ENCODE assay signal across 12 mouse cellular contexts in the genomic region with DNA sequence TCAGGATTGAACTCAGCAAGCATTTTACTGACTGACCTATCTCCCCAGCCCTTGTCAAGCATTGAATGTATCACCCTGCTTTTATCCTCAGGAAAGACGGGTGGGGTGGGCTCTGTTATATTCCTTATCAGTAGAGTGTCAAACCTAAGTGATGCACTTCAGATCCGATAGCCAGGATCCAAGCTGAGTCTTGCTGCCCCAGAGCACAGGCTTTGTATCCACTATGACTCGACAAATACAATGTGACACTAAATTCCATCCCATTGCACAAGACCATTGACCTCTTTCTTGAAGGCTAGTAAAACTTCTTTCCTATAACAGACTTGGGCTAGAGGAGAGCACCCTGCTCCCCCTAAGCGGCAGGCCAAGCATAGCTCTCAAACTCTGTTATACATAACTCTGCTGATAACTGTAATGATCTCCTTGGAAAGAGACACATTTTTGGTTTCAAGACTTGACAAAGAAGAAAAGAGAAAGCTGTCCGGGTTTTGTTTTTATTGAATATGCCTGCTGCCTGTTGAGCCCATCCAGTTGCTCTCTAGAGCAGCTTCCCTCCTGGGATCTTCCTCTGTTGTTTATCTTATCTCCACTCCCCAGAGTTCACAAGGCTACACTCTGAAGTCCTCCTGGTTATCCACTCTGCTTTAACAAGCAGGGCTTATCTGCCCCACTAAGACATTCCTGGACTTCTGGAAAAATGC.
DNase-seq lines count a peak whose midpoint lies in the region; ATAC-seq and TF ChIP-seq lines count a peak whose summit lies in the region.
"Had no signal": no experiment of that assay in that cellular context is flagged by ENCODE, and none has a peak within 500 bp of the region (broad histone marks: within the 10 kb centered on the region; RNA-seq: fewer than 3 reads in every experiment).

No protein-coding gene starts in this region.

- H3K9ac ChIP-seq in lung, embryonic 14.5 days: no peak overlapping the region
- no peak overlapping the region for H3K9ac ChIP-seq in heart, embryonic 12.5 days
- H3K9ac ChIP-seq in liver, embryonic 16.5 days (ENCODE audit: low read depth, low read length): no peak overlapping the region
- no peak overlapping the region for H3K9ac ChIP-seq in midbrain, embryonic 16.5 days (ENCODE audit: low read depth, low read length)

- intact Hi-C loops in heart, postnatal 14 days (cut with DNase I): no loop called here

- TF ChIP-seq POLR2A in lung, adult 2 months (IDR thresholded peaks at IDR 0.05; ENCODE audit: borderline replicate concordance, extremely low read depth, low read depth, low read length): no peak

- peak; percentile 76 for ATAC-seq in lung, embryonic 14.5 days (ENCODE audit: insufficient read depth)
- ATAC-seq in heart, embryonic 12.5 days (ENCODE audit: insufficient number of reproducible peaks, low FRiP score): 0 out of 2 replicates have a peak, but pooled peaks have one; percentile 52
- peak; percentile 72 for ATAC-seq in liver, embryonic 16.5 days (ENCODE audit: low read depth)
- no peak for ATAC-seq in midbrain, embryonic 16.5 days

- H3K9me3 ChIP-seq in lung, embryonic 14.5 days (ENCODE audit: low read depth, low read length): no peaks in the 10 kb centered on the region
- H3K9me3 ChIP-seq in heart, embryonic 12.5 days (replicated peaks): peaks cover 4% of the 10 kb centered on the region
- H3K9me3 ChIP-seq in liver, embryonic 16.5 days (replicated peaks; ENCODE audit: control insufficient read depth, low read length): no peaks in the 10 kb centered on the region
- no peaks in the 10 kb centered on the region for H3K9me3 ChIP-seq in midbrain, embryonic 16.5 days (replicated peaks; ENCODE audit: control insufficient read depth, low read length, poor library complexity, severe bottlenecking)

- H3K36me3 ChIP-seq in lung, embryonic 14.5 days (ENCODE audit: insufficient read depth): no peaks in the 10 kb centered on the region
- peaks cover 38% of the 10 kb centered on the region for H3K36me3 ChIP-seq in heart, embryonic 12.5 days
- no peaks in the 10 kb centered on the region for H3K36me3 ChIP-seq in liver, embryonic 16.5 days (ENCODE audit: control insufficient read depth, insufficient read depth)
- H3K36me3 ChIP-seq in midbrain, embryonic 16.5 days (ENCODE audit: control insufficient read depth, insufficient read depth, low read length): no peaks in the 10 kb centered on the region

- peak overlapping the region; percentile 15; the same call in 1 of the 2 replicates for H3K27ac ChIP-seq in lung, embryonic 14.5 days (ENCODE audit: low read depth)
- H3K27ac ChIP-seq in heart, embryonic 12.5 days (ENCODE audit: poor library complexity, severe bottlenecking): peak overlapping the region; percentile 81
- H3K27ac ChIP-seq in liver, embryonic 16.5 days (ENCODE audit: low read length): no peak overlapping the region; the same call in 1 of the 2 replicates
- H3K27ac ChIP-seq in midbrain, embryonic 16.5 days (ENCODE audit: low read length): no peak overlapping the region

- no peaks in the 10 kb centered on the region for H3K27me3 ChIP-seq in lung, embryonic 14.5 days (ENCODE audit: insufficient read depth, low read length)
- no peaks in the 10 kb centered on the region for H3K27me3 ChIP-seq in heart, embryonic 12.5 days (replicated peaks)
- H3K27me3 ChIP-seq in liver, embryonic 16.5 days (ENCODE audit: control insufficient read depth, insufficient read depth, low read depth, low read length): no peaks in the 10 kb centered on the region
- no peaks in the 10 kb centered on the region for H3K27me3 ChIP-seq in midbrain, embryonic 16.5 days (ENCODE audit: control insufficient read depth, insufficient read depth, low read depth, low read length)

- no peak overlapping the region for H3K4me2 ChIP-seq in lung, embryonic 14.5 days
- peak overlapping the region; percentile 16; the same call in 1 of the 2 replicates for H3K4me2 ChIP-seq in heart, embryonic 12.5 days
- H3K4me2 ChIP-seq in liver, embryonic 16.5 days (ENCODE audit: low read depth, low read length): 0 out of 2 replicates have a peak overlapping the region, but pooled peaks have one; percentile 6
- H3K4me2 ChIP-seq in midbrain, embryonic 16.5 days (ENCODE audit: low read length): no peak overlapping the region
- H3K4me2 ChIP-seq: midbrain, embryonic 11.5 days had no signal

- 19% methylated on average over 5 of the region's 5 CpGs for WGBS in lung, embryonic 14.5 days
- 56% methylated on average over 5 of the region's 5 CpGs for WGBS in lung, adult 2 months
- 7% methylated on average over 5 of the region's 5 CpGs for WGBS in heart, embryonic 12.5 days
- 20% methylated on average over 5 of the region's 5 CpGs for WGBS in liver, embryonic 16.5 days (ENCODE audit: insufficient replicate concordance)
- 83% methylated on average over 5 of the region's 5 CpGs for whole genome bisulfite sequencing in midbrain, embryonic 16.5 days

- peak; percentile 93 for DNase-seq in heart, adult 11 months
- no peak for DNase-seq in heart, postnatal 14 days
- peak; percentile 58 for DNase-seq in lung, embryonic 14.5 days
- DNase-seq in lung, adult 2 months: no peak
- no peak for DNase-seq in cerebellum, adult 9-10 months
- DNase-seq: B cell, adult 2 months; kidney, adult 8-10 months had no signal

- TF ChIP-seq CTCF in lung, embryonic 14.5 days (IDR thresholded peaks at IDR 0.05; ENCODE audit: low read depth): no peak
- no peak for TF ChIP-seq CTCF in lung, adult 2 months (IDR thresholded peaks at IDR 0.05; ENCODE audit: insufficient read depth, low read length)

- no peak overlapping the region for H3K4me3 ChIP-seq in lung, embryonic 14.5 days (ENCODE audit: low read depth, low read length)
- no peak overlapping the region for H3K4me3 ChIP-seq in lung, adult 2 months (replicated peaks; ENCODE audit: extremely low read depth, low read depth, low read length)
- no peak overlapping the region for H3K4me3 ChIP-seq in heart, embryonic 12.5 days
- H3K4me3 ChIP-seq in liver, embryonic 16.5 days (ENCODE audit: low read depth, low read length): no peak overlapping the region
- H3K4me3 ChIP-seq in midbrain, embryonic 16.5 days (ENCODE audit: low read depth, low read length): no peak overlapping the region
- H3K4me3 ChIP-seq: erythroblast, embryonic 14.5 days had no signal

- H3K4me1 ChIP-seq in lung, embryonic 14.5 days (ENCODE audit: insufficient read depth): peaks cover 23% of the 10 kb centered on the region
- H3K4me1 ChIP-seq in lung, adult 2 months (ENCODE audit: control insufficient read depth, insufficient read depth, low read length): peaks cover 12% of the 10 kb centered on the region
- H3K4me1 ChIP-seq in heart, embryonic 12.5 days (replicated peaks): peaks cover 65% of the 10 kb centered on the region
- H3K4me1 ChIP-seq in liver, embryonic 16.5 days (ENCODE audit: control insufficient read depth, low read depth, low read length): peaks cover 14% of the 10 kb centered on the region
- H3K4me1 ChIP-seq in midbrain, embryonic 16.5 days (ENCODE audit: control insufficient read depth, insufficient read depth, low read length): no peaks in the 10 kb centered on the region

Comparison
In these comparisons a context has a peak if more than half of its experiments do, and no peak if none do; other contexts are left out.
1. DNase-seq: peak in heart, adult 11 months (single experiment) and lung, embryonic 14.5 days (single experiment); none in heart, postnatal 14 days (0 of 2), lung, adult 2 months (single experiment) and cerebellum, adult 9-10 months (single experiment).
2. H3K27ac ChIP-seq: peak in lung, embryonic 14.5 days (single experiment) and heart, embryonic 12.5 days (single experiment); none in liver, embryonic 16.5 days (single experiment) and midbrain, embryonic 16.5 days (single experiment).
3. H3K4me2 ChIP-seq: peak in heart, embryonic 12.5 days (single experiment) and liver, embryonic 16.5 days (single experiment); none in lung, embryonic 14.5 days (single experiment) and midbrain, embryonic 16.5 days (single experiment).